Mouse (Mus musculus) lung, postnatal 10 days (tissue): ENCODE data around the gene Sectm1b.
A peak's percentile ranks its signal among the peaks of the same experiment; 100 is the strongest.
"Not testable (repeated sequence)": the region's sequence is repeated elsewhere in the genome, so short reads cannot be mapped to it uniquely, and the experiment has no call there.

Experiments used
- DNase-seq: peaks from one replicate; pipeline ENCODE4 v3.0.0; 2021

The Sectm1b gene

DNA sequence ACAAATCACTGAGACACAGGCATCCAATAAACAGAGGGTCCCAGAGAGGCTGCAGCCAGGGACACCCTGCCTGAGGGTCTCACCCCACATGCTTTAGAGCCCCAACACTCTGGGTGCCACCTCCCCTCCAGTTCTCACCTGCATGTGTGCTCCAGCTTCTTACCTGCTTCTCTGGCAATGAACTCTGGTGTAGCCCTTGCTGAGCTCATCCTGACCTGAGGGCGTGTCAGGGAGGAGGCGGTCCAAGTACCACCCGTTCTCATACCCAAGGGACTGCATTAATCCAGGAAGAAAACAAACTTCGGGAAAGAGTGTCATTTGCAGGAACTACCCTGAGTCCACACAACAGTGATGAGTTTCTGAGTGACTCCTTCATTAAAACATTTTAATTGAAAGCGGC lies at the start of gene Sectm1b:
Gene Sectm1b (minus strand): TSS at position 191 of the 400 bp plus-strand sequence.
- DNase-seq, result no peak

DNA sequence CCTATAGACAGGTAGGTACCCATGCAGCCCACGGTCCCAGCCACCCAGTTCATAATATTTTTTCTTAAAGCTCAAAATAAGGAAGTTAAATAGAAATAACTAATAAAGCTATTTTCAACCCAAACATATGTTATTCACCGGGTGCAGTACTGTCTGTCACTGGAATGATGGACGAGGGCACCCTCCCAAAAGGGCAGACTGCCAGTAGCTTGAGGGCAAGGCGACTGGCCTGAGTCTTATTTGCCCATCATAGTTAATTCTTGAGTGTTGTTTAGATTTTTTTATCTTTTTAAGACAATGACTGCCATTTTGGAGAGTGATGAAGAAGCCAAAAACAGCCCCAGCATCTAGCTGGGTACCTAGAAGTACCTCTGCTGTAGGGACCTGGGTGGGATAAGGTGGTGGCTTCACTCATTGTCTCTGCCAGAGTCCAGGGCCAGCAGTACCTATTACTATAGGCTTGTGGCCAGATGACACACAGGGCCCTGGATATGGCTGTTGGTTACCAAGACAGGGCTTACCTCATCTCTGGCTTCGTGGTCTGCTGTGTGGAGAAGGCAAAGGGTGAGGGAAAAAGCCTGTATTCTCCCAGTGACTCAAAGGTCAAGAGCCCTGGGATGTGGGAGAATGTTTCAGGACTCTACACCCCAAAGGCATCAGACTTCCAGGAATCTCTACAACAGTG lies 48.9 kb upstream of the Sectm1b start:
- peak; percentile 28 for DNase-seq

DNA sequence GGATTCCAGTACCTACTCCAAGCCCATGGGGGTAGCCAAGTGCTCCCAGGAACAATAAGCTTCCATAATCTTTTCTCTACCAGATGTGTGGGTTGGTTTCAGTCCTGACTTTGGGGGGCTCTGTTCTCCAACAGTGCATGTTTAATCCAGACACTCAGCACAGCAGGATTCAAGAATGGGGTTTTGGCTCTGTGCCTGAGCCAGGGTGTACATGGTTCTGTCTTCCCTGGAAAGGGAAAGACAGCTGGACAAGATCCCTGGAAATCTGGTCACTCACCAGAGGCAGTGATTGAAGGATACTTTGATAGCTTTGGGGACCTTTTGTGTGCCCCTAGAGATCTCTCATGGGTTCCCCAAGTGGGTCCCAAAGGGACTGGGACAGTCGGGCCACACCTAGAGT lies 48.2 kb upstream of the Sectm1b start:
- DNase-seq, result no peak

DNA sequence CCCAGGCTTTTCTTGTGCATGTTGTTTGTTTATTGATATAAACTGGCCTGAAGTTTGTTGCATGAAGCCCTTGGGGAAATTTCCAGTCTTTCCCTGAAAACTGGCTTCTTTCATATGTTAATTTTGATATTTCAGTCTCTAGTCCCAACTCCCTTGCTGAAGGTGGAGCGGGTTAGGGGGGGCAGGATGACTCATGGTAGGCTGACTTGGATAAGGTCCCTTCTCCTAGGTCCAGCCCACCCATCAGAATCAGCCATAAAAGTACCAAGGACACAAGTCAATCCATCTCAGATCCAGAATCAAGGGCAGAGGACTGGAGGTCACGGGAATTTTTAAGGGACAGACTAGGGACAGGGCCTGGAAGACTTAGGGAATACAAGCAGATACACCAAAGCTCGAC lies 47.7 kb upstream of the Sectm1b start:
- no peak for DNase-seq

DNA sequence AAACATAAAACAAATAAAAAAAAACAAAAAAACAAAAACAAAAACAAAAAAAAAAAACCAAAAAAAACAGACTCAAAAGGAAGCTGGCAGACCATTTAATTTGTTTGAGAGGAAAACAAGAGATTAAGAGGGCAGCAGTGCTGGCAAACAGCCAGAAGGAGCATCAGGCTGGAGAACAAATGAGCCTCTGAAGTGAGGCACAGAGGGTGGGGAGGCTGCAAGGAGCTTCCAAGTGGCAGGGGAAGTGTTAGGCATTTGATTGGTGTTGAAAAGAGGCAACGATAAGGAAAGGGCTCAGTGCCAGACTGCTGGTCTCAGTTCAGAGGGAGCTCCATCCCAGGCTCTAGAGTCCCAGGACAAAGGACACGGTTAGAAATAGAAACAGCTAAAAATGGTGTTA lies 46.6 kb upstream of the Sectm1b start:
- DNase-seq, result peak; percentile 61

DNA sequence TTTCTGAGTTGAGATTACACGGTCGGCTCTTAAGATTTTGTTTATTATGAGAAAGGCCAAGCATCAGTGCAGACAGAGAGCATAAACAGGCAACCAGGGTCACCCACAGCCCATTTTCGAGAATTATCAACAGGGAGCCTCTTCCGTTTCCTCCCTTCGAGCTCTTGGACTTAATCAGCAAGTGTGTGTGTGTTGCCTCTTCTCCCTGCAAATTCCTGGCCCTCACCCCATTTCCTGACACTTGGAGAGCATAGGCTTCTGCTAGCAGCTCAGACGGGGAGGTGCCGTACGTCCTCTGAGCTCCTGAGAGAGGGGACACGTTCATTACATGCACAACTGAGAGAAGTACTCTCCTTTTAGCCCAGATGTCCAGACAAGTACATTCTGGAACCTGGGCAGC lies 44.7 kb upstream of the Sectm1b start:
- DNase-seq, result peak; percentile 75

DNA sequence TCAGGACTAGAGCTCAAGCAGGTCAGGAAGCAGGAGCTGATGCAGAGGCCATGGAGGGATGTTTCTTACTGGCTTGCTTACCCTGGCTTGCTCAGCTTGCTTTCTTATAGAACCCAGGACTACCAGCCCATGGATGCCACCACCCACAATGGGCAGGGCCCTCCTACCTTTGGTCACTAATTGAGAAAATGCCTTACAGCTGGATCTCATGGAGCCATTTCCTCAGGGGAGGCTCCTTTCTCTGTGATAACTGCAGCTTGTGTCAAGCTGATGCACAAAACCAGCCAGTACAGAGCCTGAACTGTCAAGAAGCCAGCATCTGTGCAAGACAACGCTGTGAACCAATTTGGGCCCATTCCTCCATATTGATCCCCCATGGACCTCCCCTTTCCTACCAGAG lies 43.9 kb upstream of the Sectm1b start:
- DNase-seq, result not testable (repeated sequence)

DNA sequence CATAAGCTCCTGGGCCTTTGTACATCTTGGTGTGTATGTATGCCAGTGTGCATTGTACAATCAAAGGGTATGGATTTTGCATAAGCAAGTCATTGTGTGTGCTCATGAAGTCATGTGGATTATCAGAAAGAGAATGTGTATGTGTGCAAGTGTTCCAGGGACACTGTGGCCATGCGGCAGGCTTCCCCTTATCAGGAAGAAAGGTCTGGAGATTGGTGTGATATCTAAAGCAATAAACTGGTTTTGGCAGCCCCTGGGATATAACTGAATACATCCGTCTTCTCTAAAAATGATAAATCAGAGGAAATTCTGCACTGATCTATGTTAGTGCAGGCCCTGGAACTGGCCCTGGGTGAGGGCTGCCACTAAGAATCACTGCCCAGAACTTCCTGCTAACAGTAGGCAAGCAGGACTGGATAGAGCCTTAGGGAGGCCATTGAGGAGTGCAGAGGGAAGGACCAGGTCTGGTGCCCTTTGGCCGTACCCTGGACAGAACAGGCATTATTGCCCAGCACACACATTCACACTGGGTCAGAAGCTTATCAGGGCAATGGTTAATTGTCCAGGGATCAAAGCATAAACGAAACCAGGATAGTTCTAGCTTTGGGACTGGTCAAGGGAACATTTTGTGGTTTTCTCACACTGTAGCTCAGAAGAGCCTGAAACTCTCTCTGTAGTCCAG lies 37.9 kb upstream of the Sectm1b start:
- DNase-seq, result no peak

DNA sequence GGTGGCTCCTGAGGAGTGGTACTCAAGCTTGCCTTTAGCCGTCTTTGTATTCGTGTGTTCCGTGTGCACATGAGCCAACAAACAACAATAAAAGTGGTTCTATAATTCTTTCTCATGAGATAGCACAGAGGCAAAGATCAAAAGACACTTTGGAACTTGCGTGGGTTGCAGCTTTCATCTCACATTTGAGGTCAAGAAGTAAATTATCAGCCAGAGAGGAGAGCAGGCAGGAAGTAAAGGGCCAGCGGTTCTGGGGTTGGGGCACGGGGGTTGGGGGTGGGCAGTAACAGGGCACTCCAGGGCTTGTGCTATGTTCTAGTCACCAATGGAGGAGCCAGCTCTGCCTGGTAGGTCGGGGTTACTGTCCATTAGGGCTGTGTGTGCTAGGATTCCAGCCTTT lies 37.3 kb upstream of the Sectm1b start:
- no peak for DNase-seq

DNA sequence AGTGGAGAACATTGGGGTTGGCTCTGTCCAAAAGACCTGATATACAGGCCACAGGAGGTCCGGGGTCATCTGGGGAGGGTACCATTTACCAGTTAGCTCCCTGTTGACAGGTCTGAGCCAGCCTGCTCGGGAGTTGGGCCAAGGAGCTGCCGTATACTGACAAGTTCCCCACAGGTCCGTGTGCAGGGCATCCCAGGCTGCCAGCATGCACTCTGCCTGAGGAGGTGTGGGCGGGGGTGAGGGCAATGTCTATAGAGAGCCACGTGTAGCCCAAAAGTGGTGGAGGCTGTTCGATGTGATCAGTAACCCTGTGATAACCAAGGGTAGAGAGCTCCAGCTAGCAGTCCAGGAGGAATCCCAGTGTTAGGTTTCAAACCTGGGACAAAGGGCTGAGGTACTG lies 36.4 kb upstream of the Sectm1b start:
- DNase-seq, result no peak

DNA sequence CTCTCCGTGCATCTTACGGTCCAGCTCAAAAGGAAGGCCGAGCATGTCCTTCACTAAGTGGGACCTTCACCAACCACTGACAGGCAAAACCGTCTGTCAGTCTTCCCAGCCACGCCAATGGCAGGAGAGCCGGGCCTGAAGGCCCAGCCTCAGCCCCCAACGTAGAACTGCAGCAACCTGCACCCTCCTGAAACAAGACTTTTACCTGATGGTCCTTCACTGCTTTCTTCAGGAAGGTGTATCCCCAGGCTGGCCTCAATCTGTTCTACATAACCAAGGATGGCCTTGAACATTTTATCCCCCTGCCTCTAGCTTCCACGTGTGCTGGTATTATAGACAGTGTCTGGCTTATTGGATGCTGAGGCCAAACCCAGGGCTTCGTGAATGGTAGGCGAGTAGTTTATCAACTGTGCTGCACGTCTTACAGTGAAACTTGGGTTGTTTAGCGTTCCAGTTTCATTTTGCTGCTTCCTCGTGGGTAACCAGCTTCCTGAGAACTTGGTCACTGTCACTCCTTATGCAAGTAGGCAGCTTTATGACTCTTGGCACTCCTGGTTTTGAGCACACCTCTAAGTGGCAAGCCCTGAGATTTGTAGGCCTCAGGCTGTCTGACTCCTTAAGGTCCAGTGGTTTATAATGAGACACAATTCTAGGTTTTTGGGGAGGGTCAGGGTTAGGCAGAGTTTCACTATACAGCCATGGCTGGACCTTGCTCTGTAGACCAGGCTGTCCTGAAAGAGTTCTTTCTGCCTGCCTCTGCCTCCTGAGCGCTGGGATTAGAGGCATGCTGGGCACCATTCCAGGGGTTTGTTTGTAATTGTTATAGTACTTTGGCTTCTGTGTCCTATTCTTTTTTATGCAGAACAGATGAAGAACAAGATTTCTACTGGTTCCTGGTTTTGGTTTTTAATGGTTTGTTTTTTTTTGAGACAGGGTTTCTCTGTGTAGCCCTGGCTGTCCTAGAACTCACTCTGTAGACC lies 29.5 kb upstream of the Sectm1b start:
- DNase-seq, result no peak

DNA sequence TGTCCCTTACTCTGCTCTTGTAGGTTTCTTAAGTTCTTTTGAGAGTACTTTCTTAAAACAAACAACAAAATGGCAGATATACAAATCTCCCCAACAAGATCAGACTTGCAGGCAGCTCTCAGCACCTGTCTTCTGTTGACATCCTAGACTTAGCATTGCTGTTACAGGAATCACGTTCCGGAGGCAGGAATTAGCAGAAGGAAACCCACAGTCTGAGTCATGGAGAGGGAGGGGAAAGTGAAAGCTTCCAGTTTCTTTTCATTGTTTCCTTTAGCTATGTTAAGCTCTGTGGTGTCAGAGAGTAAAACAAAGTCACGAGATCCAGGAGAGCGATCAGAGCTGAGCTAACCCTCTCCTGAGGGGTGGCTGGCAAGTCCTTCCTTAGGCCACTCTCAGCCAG lies 27.6 kb upstream of the Sectm1b start:
- DNase-seq, result no peak

DNA sequence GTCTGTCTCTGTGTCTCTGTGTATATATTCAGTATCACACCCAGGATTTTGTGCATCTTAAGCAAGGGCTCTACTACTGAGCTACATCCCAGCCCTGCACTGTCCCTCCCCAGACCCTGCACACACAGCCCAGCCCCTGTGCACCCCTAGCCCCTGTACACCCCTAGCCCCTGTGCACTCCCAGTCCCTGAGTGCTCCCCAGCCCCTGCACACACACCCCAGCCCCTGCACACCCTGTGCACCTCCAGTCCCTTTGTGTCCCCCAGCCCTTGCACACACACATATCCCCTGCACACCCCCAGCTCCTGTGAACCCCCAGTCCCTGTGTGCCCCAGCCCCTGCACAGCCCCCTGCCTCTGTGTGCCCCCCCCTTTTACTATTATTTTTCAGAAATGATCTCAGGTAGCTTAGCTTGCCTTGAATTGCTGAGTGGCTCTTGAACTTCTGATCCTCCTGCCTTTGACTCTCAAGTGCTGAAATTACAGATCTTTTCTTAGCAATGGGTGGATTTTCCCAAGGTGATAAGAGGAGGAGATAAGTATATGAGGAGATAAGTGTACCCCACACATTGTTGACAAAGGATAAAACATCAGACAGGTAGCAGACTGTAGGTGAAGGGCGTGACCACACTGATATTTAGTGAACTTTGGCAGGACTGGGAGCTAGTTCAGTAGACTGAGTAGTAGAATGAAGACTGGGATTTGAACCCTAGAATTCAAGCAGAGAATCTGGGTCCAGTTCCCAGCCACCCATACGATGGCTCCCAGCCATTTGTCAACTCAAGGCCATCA lies 26.6 kb upstream of the Sectm1b start:
- DNase-seq, result no peak

DNA sequence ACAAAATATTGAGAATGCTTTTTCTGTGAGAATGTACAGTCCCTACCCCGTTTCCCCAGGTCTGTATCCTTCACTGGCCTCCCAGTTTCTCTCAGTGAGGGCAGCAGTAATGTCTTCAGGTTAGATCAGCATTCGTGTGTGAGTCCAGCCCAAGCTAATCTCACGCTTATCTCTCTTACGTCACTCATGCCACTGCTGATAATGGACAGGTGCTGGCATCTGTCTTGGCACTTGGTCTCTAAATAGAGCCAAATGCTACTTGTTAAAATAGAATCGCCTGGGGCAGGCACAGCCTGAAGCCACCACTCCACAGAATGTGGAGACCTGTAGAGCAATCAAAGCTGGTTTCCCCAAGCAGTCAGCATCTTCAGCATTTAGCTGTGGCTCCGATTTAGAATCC lies 25.6 kb upstream of the Sectm1b start:
- no peak for DNase-seq

DNA sequence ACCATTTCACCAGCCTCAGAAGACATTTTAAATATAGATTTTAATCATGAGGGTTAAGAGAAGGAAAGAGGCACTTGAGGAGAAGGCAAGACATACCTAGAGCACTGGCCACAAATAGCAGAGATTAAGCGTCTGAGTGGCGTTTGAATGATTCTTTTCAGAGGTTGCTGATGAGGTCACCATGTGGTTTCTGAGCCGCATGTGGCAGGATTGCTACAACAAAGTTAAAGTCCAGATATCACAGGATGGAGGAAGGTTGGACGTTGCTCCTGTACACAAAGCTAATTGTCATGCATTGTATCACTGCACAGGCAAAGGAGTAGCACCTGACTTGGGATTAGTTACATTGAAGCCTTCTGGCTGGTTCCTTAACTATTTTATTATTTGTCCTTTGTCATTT lies 22.9 kb upstream of the Sectm1b start:
- no peak for DNase-seq

DNA sequence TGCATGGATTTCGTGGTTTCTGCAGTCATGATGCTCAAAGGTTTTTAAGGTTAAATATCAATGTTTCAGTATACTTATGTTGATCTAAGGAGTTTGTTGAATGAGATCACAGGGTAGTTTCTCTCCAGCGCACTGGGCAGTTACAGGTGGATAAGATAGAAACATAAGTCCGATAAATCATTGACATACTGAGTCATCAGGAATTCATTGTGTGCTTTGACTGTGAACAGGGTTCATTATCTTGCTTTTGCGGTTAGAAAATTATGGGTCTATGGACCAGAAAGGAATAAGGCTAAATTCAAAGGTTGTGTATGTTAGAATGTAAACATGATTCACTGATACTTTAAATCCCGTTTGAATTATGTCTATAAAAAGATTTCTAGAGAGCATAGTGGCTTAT lies 21.8 kb upstream of the Sectm1b start:
- DNase-seq, result no peak

DNA sequence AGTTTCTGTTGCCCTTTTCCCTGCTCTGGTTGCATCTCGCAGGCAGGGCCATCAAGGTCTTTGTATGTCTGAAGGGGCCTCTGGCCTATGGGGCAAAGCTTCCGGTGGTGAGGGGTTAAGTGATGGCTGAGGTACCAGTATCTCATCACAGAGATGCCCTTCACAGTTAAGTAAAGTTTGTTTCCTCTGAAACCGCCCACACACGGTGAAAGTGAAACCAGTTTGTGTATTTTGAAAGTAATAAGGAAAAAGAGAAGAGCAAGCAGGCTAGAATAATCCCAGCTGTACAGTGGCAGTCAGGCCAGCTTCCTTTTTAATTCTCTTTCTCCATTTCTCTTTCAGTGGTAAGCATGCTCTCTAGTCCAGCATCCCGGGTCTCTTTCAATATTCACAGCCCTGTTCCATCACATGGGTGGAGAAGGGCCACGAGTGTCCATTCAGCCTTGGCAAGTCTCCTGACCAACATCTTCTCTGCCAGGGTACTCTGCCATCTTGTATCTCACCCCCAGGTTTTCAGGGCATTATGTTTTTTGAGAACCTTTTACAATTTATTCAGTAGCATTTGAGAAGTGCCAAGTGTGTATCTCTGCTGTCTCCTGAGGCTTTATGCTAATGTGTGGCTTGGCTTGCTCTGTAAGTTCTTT lies 19.6 kb upstream of the Sectm1b start:
- peak; percentile 24 for DNase-seq

DNA sequence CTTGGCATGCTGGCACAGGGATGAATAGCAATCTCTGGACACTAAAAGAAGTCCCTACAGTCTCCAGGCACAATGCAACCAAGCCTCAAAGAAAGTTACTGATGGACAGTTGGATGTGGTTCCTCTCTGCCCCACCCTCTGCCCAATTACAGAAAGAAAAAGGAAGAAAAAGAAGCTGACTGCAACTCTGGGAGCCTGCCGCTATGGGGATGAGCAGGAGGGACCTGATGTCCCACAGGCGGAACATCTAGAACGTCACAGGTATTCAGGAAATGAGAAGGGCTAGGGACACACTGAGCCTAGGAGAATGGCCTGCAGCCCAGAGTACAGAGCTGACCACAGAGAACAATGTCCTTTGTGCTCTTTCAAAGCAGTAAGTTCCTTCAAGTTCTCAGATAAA lies 18.9 kb upstream of the Sectm1b start:
- DNase-seq, result no peak

DNA sequence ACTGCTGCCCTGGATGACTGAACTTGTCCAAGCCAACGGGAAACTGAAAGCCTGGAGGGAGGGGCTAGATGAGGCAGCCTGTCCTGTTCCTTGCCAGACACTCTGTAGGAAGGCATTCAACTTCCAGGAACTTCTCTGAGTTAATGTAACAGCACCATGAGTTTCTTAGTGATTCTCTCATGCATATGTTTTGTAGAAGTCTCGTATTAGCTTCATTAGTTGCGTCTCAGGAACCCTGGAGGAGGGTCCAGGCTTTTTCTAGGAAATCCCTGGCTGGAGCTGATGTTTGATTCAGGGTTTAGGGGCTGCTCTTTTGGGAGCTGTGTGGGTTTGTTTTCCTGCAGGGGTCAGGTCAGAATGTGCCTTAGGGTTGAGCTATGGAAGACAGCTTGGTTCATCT lies 17.8 kb upstream of the Sectm1b start, which contains the start of gene Sectm1a:
Gene Sectm1a (minus strand): TSS at position 101 of the 400 bp plus-strand sequence.
- no peak for DNase-seq

DNA sequence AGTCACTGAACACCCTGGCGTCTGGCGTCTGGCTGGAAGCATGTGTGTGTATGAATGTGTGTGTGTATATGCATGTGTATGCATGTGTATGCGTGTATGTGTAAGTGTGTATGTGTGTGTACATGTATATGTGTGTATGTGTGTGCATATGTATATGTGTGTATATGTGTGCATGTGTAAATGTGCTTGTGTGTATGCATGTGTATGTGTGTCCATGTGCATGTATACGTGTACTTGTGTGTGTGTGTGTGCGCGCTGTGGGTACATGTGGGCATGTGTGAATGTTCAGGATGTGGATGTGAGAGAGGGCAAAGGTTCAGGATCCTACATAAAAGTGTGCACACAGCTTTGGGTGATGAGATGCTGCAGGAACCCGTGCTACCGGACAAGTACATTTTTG lies 17.0 kb upstream of the Sectm1b start:
- no peak for DNase-seq

DNA sequence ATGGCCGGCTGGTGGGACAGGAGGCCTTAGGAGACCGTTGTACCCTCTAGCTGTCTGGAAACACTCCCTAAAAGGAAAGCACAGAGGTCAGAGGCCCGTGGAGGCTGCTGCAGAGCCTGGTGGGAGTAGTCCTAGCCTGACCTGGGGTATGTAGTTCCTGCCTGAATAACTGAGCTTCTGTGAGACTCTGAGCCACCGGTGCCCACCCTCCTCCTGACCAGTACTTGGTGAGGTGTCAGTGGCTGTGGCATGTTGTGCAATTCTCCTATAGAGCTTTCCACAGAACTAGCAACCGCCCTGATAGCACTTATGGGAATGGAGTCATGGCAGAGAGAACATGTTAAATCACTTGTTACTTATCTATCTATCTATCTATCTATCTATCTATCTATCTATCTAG lies 12.3 kb upstream of the Sectm1b start:
- no peak for DNase-seq

DNA sequence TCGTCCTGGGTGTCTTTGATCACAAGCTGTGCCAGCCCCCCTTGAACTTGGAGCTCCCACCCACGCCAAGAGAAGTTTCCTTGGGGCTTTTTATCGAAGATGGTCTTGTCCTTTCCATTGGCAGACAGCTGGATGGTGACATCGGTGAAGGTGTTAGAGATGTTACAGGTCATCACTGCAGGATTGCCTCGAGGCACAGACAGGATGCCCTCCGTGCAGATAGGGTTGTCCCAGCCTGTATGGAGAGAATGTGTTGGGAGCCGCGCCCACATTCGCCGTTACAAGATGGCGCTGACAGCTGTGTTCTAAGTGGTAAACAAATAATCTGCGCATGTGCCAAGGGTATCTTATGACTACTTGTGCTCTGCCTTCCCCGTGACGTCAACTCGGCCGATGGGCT lies 6.3 kb upstream of the Sectm1b start:
- DNase-seq, result not testable (repeated sequence)
